Mouse (Mus musculus): ENCODE measurements around the gene Itprip.

The Itprip gene

GRCm38 (mm10) chr19:47919126-47919965 lies at the start of gene Itprip, which contains the start of gene Cfap43:
Gene Itprip (minus strand): TSS chr19:47919299.
Gene Cfap43 (minus strand): TSS chr19:47919287.
- DNase-seq (ENCODE audit: low read depth, low spot score) = peak; percentile 90
- Histone ChIP-seq H3K27me3 (ENCODE audit: control insufficient read depth, insufficient read depth, low read length, poor library complexity, severe bottlenecking) (no peaks in the 10 kb centered on the region), H3K36me3 (ENCODE audit: control insufficient read depth, insufficient read depth, low read length, poor library complexity, severe bottlenecking) (no peaks in the 10 kb centered on the region; the same call in 1 of the 2 replicates)

- Histone ChIP-seq H3K27me3 (ENCODE audit: control insufficient read depth, insufficient read depth, low read length, poor library complexity, severe bottlenecking) (no peaks in the 10 kb centered on the region), H3K36me3 (ENCODE audit: control insufficient read depth, insufficient read depth, low read length, poor library complexity, severe bottlenecking) (no peaks in the 10 kb centered on the region)
- no peak for DNase-seq (ENCODE audit: low read depth, low spot score)
These were observed 39.1 kb upstream of the Itprip start for GRCm38 (mm10) chr19:47958181-47958580.

DNA sequence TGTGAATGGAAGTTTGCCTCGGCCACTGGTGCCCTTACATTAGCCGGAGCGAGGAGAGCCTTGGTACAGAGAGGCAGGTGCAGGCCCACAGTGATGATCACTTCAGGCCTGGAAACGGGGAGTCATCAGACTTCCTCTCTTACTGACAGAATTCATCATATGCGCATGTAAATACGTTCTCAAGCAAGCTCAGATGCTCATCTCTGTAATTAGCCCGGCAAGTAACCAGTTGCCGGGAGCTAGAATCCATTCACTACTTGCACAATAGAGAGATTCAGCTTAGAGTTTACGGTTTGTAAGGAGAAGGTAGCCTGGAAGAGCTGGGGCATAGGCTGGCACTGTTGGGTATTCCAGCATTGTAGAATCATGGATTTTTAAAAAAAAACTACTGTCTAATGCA lies 34.1 kb upstream of the Itprip start:
- DNase-seq (ENCODE audit: low read depth, low spot score) = no peak
- no peaks in the 10 kb centered on the region for H3K36me3 ChIP-seq (ENCODE audit: control insufficient read depth, insufficient read depth, low read length, poor library complexity, severe bottlenecking)

GRCm38 (mm10) chr19:47950946-47951345 lies 31.8 kb upstream of the Itprip start:
- DNase-seq (ENCODE audit: low read depth, low spot score) = no peak
- Histone ChIP-seq H3K36me3 (ENCODE audit: control insufficient read depth, insufficient read depth, low read length, poor library complexity, severe bottlenecking) (no peaks in the 10 kb centered on the region), H3K27me3 (ENCODE audit: control insufficient read depth, insufficient read depth, low read length, poor library complexity, severe bottlenecking) (no peaks in the 10 kb centered on the region; the same call in 1 of the 2 replicates)

More for the DNA sequence above, 34.1 kb upstream of the Itprip start:
- no peaks in the 10 kb centered on the region; the same call in 1 of the 2 replicates for H3K27me3 ChIP-seq (ENCODE audit: control insufficient read depth, insufficient read depth, low read length, poor library complexity, severe bottlenecking)

- Histone ChIP-seq H3K36me3 (ENCODE audit: control insufficient read depth, insufficient read depth, low read length, poor library complexity, severe bottlenecking) (no peaks in the 10 kb centered on the region), H3K27me3 (ENCODE audit: control insufficient read depth, insufficient read depth, low read length, poor library complexity, severe bottlenecking) (no peaks in the 10 kb centered on the region; the same call in 1 of the 2 replicates)
- no peak for DNase-seq (ENCODE audit: low read depth, low spot score)
These were observed 27.8 kb upstream of the Itprip start for GRCm38 (mm10) chr19:47946821-47947465.

DNA sequence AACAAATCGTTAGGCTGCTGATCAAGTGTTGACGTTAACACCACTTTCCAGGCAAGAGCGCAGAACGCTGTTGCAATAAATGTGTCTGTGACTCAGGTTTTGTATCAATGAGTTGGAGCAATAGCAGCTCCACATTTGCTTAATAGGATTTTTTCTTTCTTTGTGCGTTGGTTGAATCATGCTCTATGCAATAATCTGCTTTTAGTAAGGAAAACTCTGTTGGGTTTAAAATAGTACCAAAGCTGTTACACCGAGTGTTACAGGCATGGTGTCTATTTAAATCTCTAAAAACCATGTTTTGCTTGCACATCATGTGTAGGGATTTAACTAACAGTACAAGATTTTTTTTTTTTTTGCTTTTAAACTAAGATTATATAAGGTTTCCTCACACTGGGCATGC lies 20.3 kb upstream of the Itprip start:
- no peak for DNase-seq (ENCODE audit: low read depth, low spot score)
- Histone ChIP-seq H3K36me3 (ENCODE audit: control insufficient read depth, insufficient read depth, low read length, poor library complexity, severe bottlenecking) (no peaks in the 10 kb centered on the region), H3K27me3 (ENCODE audit: control insufficient read depth, insufficient read depth, low read length, poor library complexity, severe bottlenecking) (no peaks in the 10 kb centered on the region; the same call in 1 of the 2 replicates)

GRCm38 (mm10) chr19:47937443-47938406 lies 18.6 kb upstream of the Itprip start, which contains the start of gene Cfap58:
Gene Cfap58 (plus strand): TSS chr19:47937675.
- DNase-seq (ENCODE audit: low read depth, low spot score) = peak; percentile 89
- H3K36me3 ChIP-seq (ENCODE audit: control insufficient read depth, insufficient read depth, low read length, poor library complexity, severe bottlenecking) = no peaks in the 10 kb centered on the region
- H3K27me3 ChIP-seq (ENCODE audit: control insufficient read depth, insufficient read depth, low read length, poor library complexity, severe bottlenecking) = no peaks in the 10 kb centered on the region; the same call in 1 of the 2 replicates

- no peaks in the 10 kb centered on the region for H3K36me3 ChIP-seq (ENCODE audit: control insufficient read depth, insufficient read depth, low read length, poor library complexity, severe bottlenecking)
- no peaks in the 10 kb centered on the region; the same call in 1 of the 2 replicates for H3K27me3 ChIP-seq (ENCODE audit: control insufficient read depth, insufficient read depth, low read length, poor library complexity, severe bottlenecking)
- DNase-seq (ENCODE audit: low read depth, low spot score) = peak; percentile 34
These were observed 17.8 kb upstream of the Itprip start for GRCm38 (mm10) chr19:47936938-47937337.

DNA sequence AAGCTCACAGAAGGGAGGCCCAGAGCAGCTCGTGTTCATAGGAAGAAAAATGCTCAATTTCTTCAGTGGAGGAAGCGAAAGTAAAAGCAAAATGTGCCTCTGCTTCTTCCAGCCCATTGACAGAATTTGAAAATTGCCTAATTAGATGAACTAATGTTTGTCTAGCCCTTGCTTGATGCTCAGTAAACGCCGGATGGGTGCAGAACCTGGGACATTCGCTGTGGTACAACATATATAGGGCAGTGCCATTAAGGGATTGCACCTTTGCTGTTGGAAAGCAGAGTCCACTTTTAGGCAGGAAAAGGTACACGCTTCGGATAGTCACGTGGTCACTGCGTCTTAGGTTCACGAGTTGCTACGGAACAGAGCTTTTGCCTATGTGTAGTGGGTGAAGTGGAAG lies 17.4 kb upstream of the Itprip start:
- H3K36me3 ChIP-seq (ENCODE audit: control insufficient read depth, insufficient read depth, low read length, poor library complexity, severe bottlenecking) = no peaks in the 10 kb centered on the region
- DNase-seq (ENCODE audit: low read depth, low spot score) = peak; percentile 50
- H3K27me3 ChIP-seq (ENCODE audit: control insufficient read depth, insufficient read depth, low read length, poor library complexity, severe bottlenecking) = no peaks in the 10 kb centered on the region; the same call in 1 of the 2 replicates

- no peak for DNase-seq (ENCODE audit: low read depth, low spot score)
- Histone ChIP-seq H3K27me3 (ENCODE audit: control insufficient read depth, insufficient read depth, low read length, poor library complexity, severe bottlenecking) (no peaks in the 10 kb centered on the region; the same call in 1 of the 2 replicates), H3K36me3 (ENCODE audit: control insufficient read depth, insufficient read depth, low read length, poor library complexity, severe bottlenecking) (no peaks in the 10 kb centered on the region)
These were observed 16.4 kb upstream of the Itprip start for GRCm38 (mm10) chr19:47935530-47935929.

- Histone ChIP-seq H3K36me3 (ENCODE audit: control insufficient read depth, insufficient read depth, low read length, poor library complexity, severe bottlenecking) (no peaks in the 10 kb centered on the region), H3K27me3 (ENCODE audit: control insufficient read depth, insufficient read depth, low read length, poor library complexity, severe bottlenecking) (no peaks in the 10 kb centered on the region; the same call in 1 of the 2 replicates)
- no peak for DNase-seq (ENCODE audit: low read depth, low spot score)
These were observed 15.6 kb upstream of the Itprip start for GRCm38 (mm10) chr19:47934636-47935238.

DNA sequence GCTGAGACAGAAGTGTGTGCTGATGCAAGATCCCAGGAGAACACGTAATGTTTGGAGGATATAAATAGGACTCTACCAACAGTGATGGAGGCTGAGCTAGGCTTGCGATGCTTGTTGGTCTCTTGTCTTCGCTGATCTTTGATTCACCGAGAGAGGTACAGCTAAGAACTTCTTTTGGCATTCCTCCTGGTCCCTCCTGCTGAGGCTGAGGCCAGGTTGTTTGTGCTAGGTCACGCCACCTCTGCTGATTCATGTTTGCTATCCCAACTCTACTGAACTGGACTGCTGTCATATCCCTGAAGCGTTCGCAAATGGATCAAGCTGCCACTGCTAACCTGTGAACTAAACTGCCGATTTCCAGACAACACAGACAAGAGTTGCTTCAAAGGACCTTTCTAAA lies 15.0 kb upstream of the Itprip start:
- H3K27me3 ChIP-seq (ENCODE audit: control insufficient read depth, insufficient read depth, low read length, poor library complexity, severe bottlenecking) = no peaks in the 10 kb centered on the region; the same call in 1 of the 2 replicates
- no peaks in the 10 kb centered on the region for H3K36me3 ChIP-seq (ENCODE audit: control insufficient read depth, insufficient read depth, low read length, poor library complexity, severe bottlenecking)
- no peak for DNase-seq (ENCODE audit: low read depth, low spot score)

DNA sequence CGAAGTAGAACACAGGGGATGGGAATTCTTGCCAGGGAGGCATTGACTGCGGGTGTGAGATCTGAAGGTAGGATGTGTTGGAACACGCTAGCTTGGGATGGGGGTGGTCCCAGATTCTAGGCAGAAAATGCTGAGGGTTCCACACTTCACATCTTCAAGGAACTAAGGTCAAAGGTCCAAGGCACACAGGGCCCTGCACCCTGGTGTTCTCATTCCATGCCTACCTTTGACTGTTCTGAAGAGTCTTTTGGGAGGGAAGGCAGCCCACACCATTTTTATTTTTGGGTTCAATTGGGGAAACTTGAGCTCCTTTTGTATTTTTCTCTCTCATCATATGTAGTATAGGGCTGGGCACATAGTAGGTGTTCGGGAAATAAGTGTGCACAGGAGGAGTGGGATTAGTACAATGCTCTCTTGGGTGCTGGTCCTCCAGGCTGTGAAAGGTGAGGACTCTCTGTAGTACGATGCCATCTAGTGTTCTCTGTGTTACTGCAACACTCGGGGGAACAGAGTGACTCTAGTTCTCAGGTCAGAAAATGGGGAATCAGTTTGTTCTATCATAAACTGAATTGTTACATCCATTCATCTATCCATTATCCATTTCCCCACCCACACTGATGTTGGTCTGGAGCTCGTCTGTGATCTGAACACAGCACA lies 13.0 kb upstream of the Itprip start:
- H3K36me3 ChIP-seq (ENCODE audit: control insufficient read depth, insufficient read depth, low read length, poor library complexity, severe bottlenecking) = no peaks in the 10 kb centered on the region
- DNase-seq (ENCODE audit: low read depth, low spot score) = peak; percentile 86
- H3K27me3 ChIP-seq (ENCODE audit: control insufficient read depth, insufficient read depth, low read length, poor library complexity, severe bottlenecking) = no peaks in the 10 kb centered on the region
